Mouse (Mus musculus) small intestine, adult 2 months (tissue): ENCODE results near the gene Zic2.

Experiments
- CTCF ChIP-seq: fragments of 200-500 bp; IDR thresholded peaks from 2 replicates; pipeline ENCODE4 v1.5.1; 2012; ENCODE audit warnings: low read depth, mild to moderate bottlenecking, control low read depth, inconsistent platforms, low read length, moderate library complexity, mixed read lengths; ENCODE audit not compliant: insufficient replicate concordance, insufficient read length; ENCODE audit errors: extremely low read depth
- POLR2A ChIP-seq: fragments of 200-500 bp; IDR thresholded peaks from 2 replicates; pipeline ENCODE4 v1.6.1; 2012; ENCODE audit warnings: low read depth, mild to moderate bottlenecking, control low read depth, inconsistent platforms, low read length, moderate library complexity

DNA sequence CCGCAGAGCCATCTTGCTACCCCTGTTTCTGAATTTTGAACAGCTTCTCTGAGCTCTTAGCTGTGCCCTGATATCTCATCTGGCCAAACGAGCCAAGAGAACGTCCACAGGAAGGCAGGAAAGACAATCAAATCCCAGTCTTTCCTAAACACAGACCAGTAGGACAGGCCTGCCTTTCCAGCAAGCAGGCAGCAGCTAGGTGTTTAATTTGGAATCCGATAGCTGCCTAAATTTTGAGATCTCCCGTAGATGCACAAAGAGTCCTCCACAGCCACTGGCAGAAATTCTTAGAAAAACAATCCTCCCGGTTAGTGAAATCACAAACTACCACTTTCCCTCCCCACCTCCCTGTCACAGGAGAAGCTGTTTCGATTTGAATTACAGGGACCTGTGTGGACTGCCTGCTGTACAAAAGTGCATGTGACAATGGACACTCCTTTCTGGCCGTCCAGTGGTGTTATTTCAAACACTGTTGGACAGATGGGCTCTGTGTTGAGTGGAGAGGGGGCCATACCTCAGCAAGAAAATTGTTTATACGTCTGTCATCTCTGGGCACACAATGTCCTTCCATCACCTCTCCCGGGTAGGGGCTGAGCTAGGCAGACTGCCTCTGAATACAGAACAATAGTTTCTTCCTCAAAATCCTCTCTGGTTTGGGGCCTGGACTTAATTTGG is 48.6 kb upstream of the Zic2 start:
- TF ChIP-seq CTCF (no peak), POLR2A (no peak)
